10 mouse cellular contexts compared by ENCODE assay signal in genomic region chr17:47877715-47878377, GRCm38 (mm10). TPM values are rescaled to one million over a fixed set of nuclear protein-coding genes. Genes with fewer than 3 reads are reported as not detected.
DNase-seq lines count a peak whose midpoint lies in the region; ATAC-seq and TF ChIP-seq lines count a peak whose summit lies in the region.
"Had no signal": no experiment of that assay in that cellular context is flagged by ENCODE, and none has a peak within 500 bp of the region (broad histone marks: within the 10 kb centered on the region; RNA-seq: fewer than 3 reads in every experiment).

No protein-coding gene starts in this region.

- H3K9me3 ChIP-seq in heart, embryonic 14.5 days (ENCODE audit: control insufficient read depth, low read length) = no peaks in the 10 kb centered on the region
- no peaks in the 10 kb centered on the region for H3K9me3 ChIP-seq in forebrain, embryonic 15.5 days
- H3K9me3 ChIP-seq in midbrain, embryonic 12.5 days = no peaks in the 10 kb centered on the region

- H3K36me3 ChIP-seq in heart, embryonic 14.5 days (ENCODE audit: control insufficient read depth, insufficient read depth, low read length) = peaks cover 45% of the 10 kb centered on the region
- peaks cover 19% of the 10 kb centered on the region for H3K36me3 ChIP-seq in forebrain, embryonic 15.5 days
- peaks cover 34% of the 10 kb centered on the region for H3K36me3 ChIP-seq in midbrain, embryonic 12.5 days

- H3K4me1 ChIP-seq in heart, embryonic 14.5 days (ENCODE audit: control insufficient read depth in 2 of 2, insufficient read depth in 2 of 2, low read length in 2 of 2) = peaks cover 23 to 36% of the 10 kb centered on the region in 2 experiments
- peaks cover 4% of the 10 kb centered on the region; the same call in 1 of the 2 replicates for H3K4me1 ChIP-seq in bone marrow, adult 2 months (ENCODE audit: control insufficient read depth, insufficient read depth, low read length)
- peaks cover 56% of the 10 kb centered on the region for H3K4me1 ChIP-seq in forebrain, embryonic 15.5 days
- peaks cover 91% of the 10 kb centered on the region for H3K4me1 ChIP-seq in midbrain, embryonic 12.5 days

- no peak for TF ChIP-seq CTCF in bone marrow, adult 2 months (IDR thresholded peaks at IDR 0.05; ENCODE audit: control insufficient read depth, insufficient read depth, low read length)

- TF ChIP-seq POLR2A in bone marrow, adult 2 months (IDR thresholded peaks at IDR 0.05; ENCODE audit: borderline replicate concordance, control insufficient read depth, low read depth, low read length) = no peak

- no peaks in the 10 kb centered on the region for H3K27me3 ChIP-seq in heart, embryonic 14.5 days (ENCODE audit: control insufficient read depth, insufficient read depth, low read length)
- H3K27me3 ChIP-seq in forebrain, embryonic 15.5 days = no peaks in the 10 kb centered on the region
- no peaks in the 10 kb centered on the region; the same call in 1 of the 2 replicates for H3K27me3 ChIP-seq in midbrain, embryonic 12.5 days
- H3K27me3 ChIP-seq: CH12.LX had no signal

- H3K4me2 ChIP-seq in heart, embryonic 14.5 days (ENCODE audit: low read length) = peak overlapping the region; percentile 56
- H3K4me2 ChIP-seq in forebrain, embryonic 15.5 days (replicated peaks) = peak overlapping the region; percentile 67
- H3K4me2 ChIP-seq in midbrain, embryonic 12.5 days (replicated peaks) = peak overlapping the region; percentile 48

- H3K27ac ChIP-seq in heart, embryonic 14.5 days (replicated peaks in 1 of 2; ENCODE audit: control insufficient read depth in 1 of 2, insufficient read depth in 1 of 2, low read depth in 2 of 2, low read length in 2 of 2) = no peak overlapping the region
- peak overlapping the region; percentile 19; the same call in 1 of the 2 replicates for H3K27ac ChIP-seq in bone marrow, adult 2 months (ENCODE audit: control insufficient read depth, insufficient read depth, low read depth, low read length, poor library complexity)
- peak overlapping the region; percentile 93 for H3K27ac ChIP-seq in forebrain, embryonic 15.5 days (replicated peaks)
- peak overlapping the region; percentile 78 for H3K27ac ChIP-seq in midbrain, embryonic 12.5 days (replicated peaks)

- no peak for DNase-seq in heart, adult 9 months (ENCODE audit: low spot score in 2 of 2)
- no peak for DNase-seq in adrenal gland, adult 18-20 months (ENCODE audit: low spot score in 2 of 2)
- DNase-seq in layer of hippocampus, postnatal 14 days (ENCODE audit: low spot score in 2 of 2) = no peak
- DNase-seq in left cerebral cortex, adult 8-10 months (ENCODE audit: low spot score in 2 of 2) = no peak
- DNase-seq: adrenal gland, adult 8-10 months had no signal

- 65% methylated on average over 10 of the region's 10 CpGs for WGBS in heart, embryonic 14.5 days
- 48% methylated on average over 10 of the region's 10 CpGs for WGBS in bone marrow, adult 2 months
- WGBS in forebrain, embryonic 15.5 days = 18% methylated on average over 10 of the region's 10 CpGs
- 13% methylated on average over 10 of the region's 10 CpGs for WGBS in midbrain, embryonic 12.5 days

- no peak for ATAC-seq in heart, embryonic 14.5 days (ENCODE audit: insufficient number of reproducible peaks, insufficient read depth, low FRiP score, low read depth)
- peak; percentile 6; the same call in 1 of the 2 replicates for ATAC-seq in forebrain, embryonic 15.5 days (replicated peaks)
- ATAC-seq in midbrain, embryonic 12.5 days (ENCODE audit: low FRiP score, low read depth) = peak; percentile 17

- H3K9ac ChIP-seq in heart, embryonic 14.5 days (ENCODE audit: low read length) = 0 out of 2 replicates have a peak overlapping the region, but pooled peaks have one; percentile 67
- H3K9ac ChIP-seq in forebrain, embryonic 15.5 days (replicated peaks) = peak overlapping the region; percentile 58
- H3K9ac ChIP-seq in midbrain, embryonic 12.5 days (replicated peaks) = peak overlapping the region; percentile 51

- H3K4me3 ChIP-seq in heart, embryonic 14.5 days (ENCODE audit: control insufficient read depth in 1 of 2, insufficient read depth in 1 of 2, low read depth in 1 of 2, low read length in 2 of 2) = no peak overlapping the region
- H3K4me3 ChIP-seq in bone marrow, adult 2 months (replicated peaks; ENCODE audit: control insufficient read depth, low read depth, low read length) = peak overlapping the region; percentile 40
- peak overlapping the region; percentile 40 for H3K4me3 ChIP-seq in forebrain, embryonic 15.5 days
- peak overlapping the region; percentile 23 for H3K4me3 ChIP-seq in midbrain, embryonic 12.5 days

RNA-seq across cellular contexts. Expression of gene Mdfi, which starts 43.4 kb away (rescaled TPM):
- polyA plus RNA-seq in heart, embryonic 14.5 days (2014; fragmentation: Nextera tagmentation; extraction: Ambion mirVana) = 10.4 and 26.3 TPM in 2 replicates
- polyA plus RNA-seq in bone marrow, adult 2 months (2011; ENCODE audit: insufficient read depth, insufficient read length, low replicate concordance, missing spikeins) = 4.2 and 4.8 TPM in 2 replicates
- polyA plus RNA-seq in forebrain, embryonic 15.5 days (2015; fragmentation: Nextera tagmentation; extraction: Ambion mirVana) = 2.5 and 2.7 TPM in 2 replicates
- 7.6 and 11.7 TPM in 2 replicates for polyA plus RNA-seq in midbrain, embryonic 12.5 days (2016; fragmentation: Nextera tagmentation; extraction: Ambion mirVana)
- total RNA-seq in adrenal gland, adult 18-20 months (2021) = 1 to 10 TPM in 1 of 2 experiments, under 1 TPM in 1; 0.42 to 1.2 TPM
- 1 to 10 TPM; 1.4 to 1.8 TPM for total RNA-seq in layer of hippocampus, postnatal 14 days (2021)
- 1 to 10 TPM in 1 of 4 experiments, under 1 TPM in 3; 0.43 to 1.2 (median 0.58) TPM for total RNA-seq in left cerebral cortex, adult 8-10 months (2022)

RNA-seq across cellular contexts. Expression of gene Foxp4, which starts 46.6 kb away (rescaled TPM):
- 10.8 and 13.6 TPM in 2 replicates for polyA plus RNA-seq in heart, embryonic 14.5 days (2014; fragmentation: Nextera tagmentation; extraction: Ambion mirVana)
- 10.2 and 14.6 TPM in 2 replicates for polyA plus RNA-seq in bone marrow, adult 2 months (2011; ENCODE audit: insufficient read depth, insufficient read length, low replicate concordance, missing spikeins)
- polyA plus RNA-seq in forebrain, embryonic 15.5 days (2015; fragmentation: Nextera tagmentation; extraction: Ambion mirVana) = 33.2 and 37.3 TPM in 2 replicates
- polyA plus RNA-seq in midbrain, embryonic 12.5 days (2016; fragmentation: Nextera tagmentation; extraction: Ambion mirVana) = 34.5 and 35.3 TPM in 2 replicates
- total RNA-seq in adrenal gland, adult 18-20 months (2021) = 10 to 100 TPM; 20.0 to 26.1 TPM
- 10 to 100 TPM; 43.4 to 49.1 TPM for total RNA-seq in layer of hippocampus, postnatal 14 days (2021)
- 10 to 100 TPM; 39.9 to 63.6 (median 49.6) TPM for total RNA-seq in left cerebral cortex, adult 8-10 months (2022)

Comparison
In these comparisons a context has a peak if more than half of its experiments do, and no peak if none do; other contexts are left out.
1. H3K27ac ChIP-seq: peak in bone marrow, adult 2 months (single experiment), forebrain, embryonic 15.5 days (single experiment) and midbrain, embryonic 12.5 days (single experiment); none in heart, embryonic 14.5 days (0 of 2).
2. H3K4me3 ChIP-seq: peak in bone marrow, adult 2 months (single experiment), forebrain, embryonic 15.5 days (single experiment) and midbrain, embryonic 12.5 days (single experiment); none in heart, embryonic 14.5 days (0 of 2).
3. Peak in every context shown above with its lines, with median percentiles within 50 percentile points of each other: H3K4me2 ChIP-seq and H3K9ac ChIP-seq.